Mouse (Mus musculus): ENCODE data around the gene 1700069L16Rik.

Gene 1700069L16Rik

DNA sequence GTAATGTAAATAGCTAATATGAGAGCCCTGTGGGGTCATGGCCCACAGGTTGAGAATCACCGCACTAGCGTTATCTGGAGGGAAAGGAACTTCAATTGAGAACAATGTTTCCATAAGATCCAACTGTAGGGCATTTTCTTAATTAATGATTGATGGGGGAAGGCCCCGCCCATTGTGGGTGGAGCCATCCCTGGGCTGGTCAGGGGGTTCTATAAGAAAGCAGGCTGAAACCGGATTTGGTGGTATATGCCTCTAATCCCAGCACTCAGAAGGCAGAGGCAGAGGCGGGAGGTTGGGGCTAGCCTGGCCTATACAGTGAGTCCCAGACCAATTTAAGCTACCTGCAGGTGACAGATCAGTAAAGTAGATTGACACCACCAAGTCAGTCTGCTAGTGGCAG, 9.8 kb upstream of the 1700069L16Rik start:
- peak; percentile 27 for DNase-seq (ENCODE audit: low read depth, low spot score)

DNA sequence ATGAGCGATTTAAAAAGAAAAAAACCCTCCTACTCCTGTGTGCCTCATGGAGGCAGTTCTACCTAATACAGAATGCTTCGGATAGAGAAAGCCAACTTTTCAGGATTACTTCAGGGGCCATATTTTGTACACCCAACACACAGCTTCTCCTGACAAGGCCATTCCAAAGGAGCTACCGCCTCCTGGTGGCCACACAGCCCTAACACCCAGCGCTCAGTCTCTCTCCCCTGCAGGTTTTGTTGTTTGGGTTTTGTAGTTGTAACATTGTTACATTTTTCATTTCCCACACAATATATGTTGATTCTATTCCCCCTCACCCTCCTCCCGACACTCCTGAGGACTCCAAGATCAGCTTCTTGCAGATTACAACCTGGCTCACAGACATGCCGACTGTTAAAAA, 7.6 kb upstream of the 1700069L16Rik start:
- DNase-seq (ENCODE audit: low read depth, low spot score) = peak; percentile 73

DNA sequence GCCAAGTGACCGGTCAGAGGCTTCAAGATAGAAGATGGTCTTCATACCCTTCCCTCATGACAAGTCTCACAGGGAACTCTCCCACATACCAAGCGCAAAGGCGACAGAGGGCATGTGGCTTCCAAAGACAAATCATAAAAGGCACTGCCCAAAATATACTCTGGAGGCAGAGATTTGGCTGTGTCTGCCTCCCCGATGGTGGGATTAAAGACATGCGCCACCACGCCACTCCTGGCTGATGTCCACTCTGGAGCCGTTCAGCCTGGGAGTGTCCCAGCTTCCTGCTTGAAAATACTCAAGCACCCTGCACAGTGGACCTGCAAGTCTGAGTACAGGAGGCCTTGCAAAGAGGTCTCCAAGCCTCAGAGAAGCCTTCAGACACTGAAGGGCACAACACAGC, 6.6 kb upstream of the 1700069L16Rik start:
- DNase-seq (ENCODE audit: low read depth, low spot score) = no peak

GRCm38 (mm10) chr5:113730641-113731121, 6.1 kb upstream of the 1700069L16Rik start:
- DNase-seq (ENCODE audit: low read depth, low spot score) = no peak

- no peak for DNase-seq (ENCODE audit: low read depth, low spot score)
Observed at GRCm38 (mm10) chr5:113728691-113729090, 4.1 kb upstream of the 1700069L16Rik start.

GRCm38 (mm10) chr5:113728011-113728410, 3.4 kb upstream of the 1700069L16Rik start:
- no peak for DNase-seq (ENCODE audit: low read depth, low spot score)

DNA sequence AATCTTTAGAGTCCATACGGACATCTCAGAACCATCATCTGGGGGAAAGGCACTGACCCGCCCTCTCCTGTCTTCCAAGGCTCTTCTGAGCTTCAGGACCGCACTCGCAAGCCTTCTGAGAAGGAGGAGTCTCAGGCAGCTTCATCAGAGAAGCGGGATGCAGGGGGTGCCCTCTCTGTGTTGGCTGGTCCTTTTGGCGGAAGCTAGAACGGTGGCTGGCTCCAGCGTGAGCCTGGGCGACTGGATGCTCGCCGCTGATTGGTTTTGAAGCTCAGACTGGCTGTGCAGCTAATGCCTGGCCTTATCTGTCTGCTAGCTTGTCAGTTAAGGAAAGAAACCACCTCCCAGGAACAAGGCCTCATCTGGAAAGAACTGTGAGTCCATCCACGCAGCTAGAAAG, 2.7 kb upstream of the 1700069L16Rik start:
- DNase-seq (ENCODE audit: low read depth, low spot score) = no peak

DNA sequence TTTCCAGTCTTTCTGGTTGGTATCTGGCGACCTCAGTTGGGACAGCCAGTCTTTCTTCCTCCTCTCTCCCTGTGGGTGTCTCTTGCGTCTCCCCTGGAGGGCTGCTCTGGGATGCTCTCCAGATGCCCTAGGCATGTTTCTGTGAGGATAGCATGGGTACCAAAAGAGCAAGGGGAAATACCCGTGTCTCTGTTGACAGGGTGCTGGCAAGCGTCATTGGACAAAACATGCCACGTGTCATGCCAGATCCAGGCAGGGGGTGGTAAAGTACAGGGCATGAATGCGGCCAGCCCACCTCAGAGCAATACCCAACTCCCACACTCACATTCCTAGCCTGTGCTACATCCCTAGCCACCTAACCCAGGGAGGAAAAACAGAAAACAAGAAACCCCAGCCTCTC, 2.0 kb upstream of the 1700069L16Rik start:
- DNase-seq (ENCODE audit: low read depth, low spot score) = no peak

- DNase-seq (ENCODE audit: low read depth, low spot score) = no peak
Observed at GRCm38 (mm10) chr5:113725417-113725816, 845 bp upstream of the 1700069L16Rik start.

DNA sequence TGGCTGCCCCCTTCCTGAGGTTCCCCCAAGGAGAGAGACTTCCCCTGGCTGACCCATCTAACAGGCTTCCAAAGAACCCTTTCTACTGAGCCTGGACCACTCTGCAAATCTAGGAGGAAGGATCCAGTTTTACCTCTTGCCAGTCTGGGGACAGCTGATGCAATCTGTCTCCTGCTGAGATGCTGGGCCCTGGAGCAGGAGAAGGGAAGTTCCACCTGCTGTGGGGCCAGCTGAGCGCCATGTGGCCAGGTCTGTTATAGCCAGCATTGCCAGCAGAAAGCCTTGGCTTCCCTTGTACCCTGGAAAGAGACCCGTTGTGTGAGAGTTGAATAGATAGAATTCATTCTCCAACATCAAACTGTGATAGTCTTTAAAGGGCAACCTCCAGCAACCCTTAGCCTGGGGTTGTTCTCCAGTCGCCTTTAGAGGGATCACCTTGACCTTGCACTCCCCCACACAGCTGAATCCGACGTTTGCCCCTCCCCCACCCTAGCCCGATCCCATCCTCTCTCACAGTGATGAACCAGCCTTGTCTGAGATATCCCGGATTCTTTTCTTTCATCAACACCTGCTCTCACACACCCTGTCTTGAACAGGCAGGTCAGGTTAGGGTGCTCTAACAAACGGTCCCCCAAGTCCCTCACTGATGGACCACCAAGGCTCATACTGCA, 870 bp downstream of the 1700069L16Rik start:
- DNase-seq (ENCODE audit: low read depth, low spot score) = no peak

DNA sequence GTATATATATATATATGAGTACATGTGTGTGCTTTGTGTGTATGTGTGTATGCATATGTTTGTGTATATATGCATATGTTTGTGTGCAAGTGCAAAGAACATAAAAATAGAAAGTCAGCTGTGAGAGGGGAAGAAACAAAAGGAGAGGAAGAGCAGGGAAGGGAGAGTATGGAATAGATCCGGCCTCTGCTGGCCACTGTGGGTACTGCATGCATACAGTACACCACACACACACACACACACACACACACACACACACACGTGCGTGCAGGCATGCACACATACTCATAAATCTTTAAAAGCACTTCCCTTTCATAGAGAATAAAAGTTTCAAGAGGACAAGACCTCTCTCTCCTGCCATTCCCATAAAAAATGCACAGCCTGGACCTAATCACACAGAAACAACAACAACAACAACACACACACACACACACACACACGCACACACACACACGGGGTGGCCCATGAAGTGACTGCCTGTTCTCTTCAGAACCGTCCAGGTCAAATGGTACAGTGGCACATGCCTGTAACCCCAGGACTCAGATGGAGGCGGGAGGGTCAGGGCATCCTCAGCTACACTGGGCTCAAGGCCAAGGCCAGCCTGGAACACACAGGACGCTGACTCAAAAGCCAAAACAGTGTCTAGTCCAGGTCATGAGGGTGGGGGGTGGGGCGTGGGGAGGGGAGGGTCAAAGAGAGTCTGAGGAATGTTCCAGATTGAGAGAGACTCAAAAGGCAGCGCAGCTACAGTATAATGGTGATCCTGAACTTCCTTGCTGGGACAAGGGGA, 2.2 kb downstream of the 1700069L16Rik start:
- no peak for DNase-seq (ENCODE audit: low read depth, low spot score)

DNA sequence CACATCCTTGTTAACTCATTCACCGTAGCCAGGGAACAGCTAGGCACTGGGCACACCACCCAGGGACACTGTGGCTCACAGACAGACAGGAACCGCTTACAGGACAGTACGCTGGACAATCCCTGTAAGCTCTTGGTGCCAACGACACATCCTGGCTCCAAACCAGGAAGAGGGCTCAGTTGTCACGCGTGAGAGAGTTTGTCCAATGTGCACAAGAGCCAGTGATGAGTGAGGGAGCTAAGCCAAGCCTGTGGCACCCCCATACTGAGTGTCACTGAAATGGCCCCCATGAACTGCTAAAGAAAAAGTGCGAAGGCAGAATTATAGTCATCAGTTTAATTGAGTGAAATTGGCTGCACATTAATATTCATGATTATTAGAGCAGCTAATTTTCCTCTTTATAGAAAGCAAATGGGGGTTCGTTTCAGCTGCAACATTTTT, 5.3 kb downstream of the 1700069L16Rik start:
- no peak for DNase-seq (ENCODE audit: low read depth, low spot score)

GRCm38 (mm10) chr5:113716581-113717388, 7.8 kb downstream of the 1700069L16Rik start:
- no peak for DNase-seq (ENCODE audit: low read depth, low spot score)

GRCm38 (mm10) chr5:113712861-113713260, 11.7 kb downstream of the 1700069L16Rik start:
- DNase-seq (ENCODE audit: low read depth, low spot score) = no peak

DNA sequence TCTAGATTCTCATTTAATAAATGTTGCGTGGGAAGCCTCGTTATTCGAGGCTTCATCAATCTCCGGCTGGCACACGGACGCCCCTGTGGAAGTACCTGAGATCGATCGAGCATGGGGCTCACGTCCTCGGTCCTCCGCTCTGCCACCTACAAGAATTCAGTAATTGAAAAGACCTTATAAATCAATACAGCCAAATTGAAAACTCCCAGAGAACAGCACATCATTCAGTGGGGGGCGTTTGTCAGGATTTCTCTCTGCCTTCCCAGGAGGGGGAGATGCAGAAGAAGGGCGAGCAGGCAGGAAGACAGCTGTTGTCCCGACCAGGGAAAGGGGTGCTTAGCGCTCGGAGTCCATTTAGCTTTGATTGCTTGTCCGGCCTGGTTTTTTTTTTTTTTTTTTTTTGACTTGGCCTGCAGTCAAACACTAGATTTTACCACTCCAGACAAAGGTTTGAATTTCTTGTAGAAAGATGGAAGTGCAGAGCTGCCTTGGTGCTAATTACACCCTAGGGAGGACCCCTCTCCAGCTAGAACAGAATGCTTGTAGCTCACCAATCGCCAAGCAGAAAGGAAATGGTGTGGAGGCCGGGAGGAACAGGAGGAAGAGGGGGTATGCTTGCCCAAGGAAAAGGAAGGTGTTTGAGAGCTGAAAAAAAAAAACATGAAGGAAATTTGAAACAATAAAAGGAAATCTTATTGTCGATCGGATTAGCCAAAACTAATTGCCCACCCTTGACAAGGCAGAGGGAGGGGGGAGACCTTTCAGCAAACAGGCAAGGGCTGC, 20.6 kb downstream of the 1700069L16Rik start:
- DNase-seq (ENCODE audit: low read depth, low spot score) = no peak

- no peak for DNase-seq (ENCODE audit: low read depth, low spot score)
Observed at GRCm38 (mm10) chr5:113700388-113701023, 24.1 kb downstream of the 1700069L16Rik start.

DNA sequence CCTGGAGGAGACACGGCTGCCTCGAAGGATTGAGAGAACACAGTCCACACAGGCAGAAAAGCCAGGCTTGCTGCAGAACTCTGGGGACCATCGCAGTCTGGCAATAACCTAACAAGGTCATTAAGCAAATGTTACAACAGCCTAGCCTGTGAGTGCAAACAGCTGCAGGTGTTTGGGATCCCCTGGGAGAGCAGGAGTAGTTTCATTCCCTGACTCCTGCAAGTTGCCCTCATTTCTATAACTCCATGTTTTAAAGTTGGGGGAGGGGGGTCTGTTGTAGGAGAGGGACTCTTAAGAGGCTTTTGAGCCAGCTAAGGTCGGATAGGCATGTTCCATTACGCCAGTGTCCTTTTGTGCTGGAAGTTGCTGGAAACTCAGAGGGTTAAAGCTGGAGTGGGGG, 30.2 kb downstream of the 1700069L16Rik start:
- DNase-seq (ENCODE audit: low read depth, low spot score) = no peak

- no peak for DNase-seq (ENCODE audit: low read depth, low spot score)
Observed at GRCm38 (mm10) chr5:113694000-113694399, 30.6 kb downstream of the 1700069L16Rik start.

DNA sequence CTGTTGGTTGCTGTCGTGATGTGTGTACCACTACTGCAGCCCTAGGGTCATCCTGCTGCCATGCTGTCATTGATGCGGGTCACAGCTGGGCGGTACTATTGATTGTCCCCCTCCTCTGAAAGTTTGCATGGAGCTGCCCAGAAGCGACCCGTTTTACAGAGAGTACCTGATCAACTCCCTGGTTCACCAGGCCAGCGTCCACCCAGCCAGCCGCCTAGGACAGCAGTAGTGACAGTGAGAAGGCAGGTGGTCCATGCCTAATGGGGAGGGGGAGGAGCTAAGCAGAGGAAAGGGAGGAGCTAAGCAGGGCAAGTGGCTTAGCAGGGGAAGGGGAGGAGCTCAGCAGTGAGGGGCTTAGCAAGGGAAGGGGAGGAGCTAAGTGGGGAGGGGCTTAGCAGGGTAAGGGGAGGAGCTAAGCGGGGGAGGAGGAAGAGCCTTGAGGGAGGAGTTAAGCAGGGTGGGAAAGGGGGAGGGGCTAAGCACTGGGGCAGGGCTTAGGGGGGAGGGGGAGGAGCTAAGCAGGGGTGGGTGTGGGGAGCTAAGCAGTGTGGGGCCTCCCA, 31.3 kb downstream of the 1700069L16Rik start:
- DNase-seq (ENCODE audit: low read depth, low spot score) = peak; percentile 7

GRCm38 (mm10) chr5:113690866-113691265, 33.7 kb downstream of the 1700069L16Rik start:
- DNase-seq (ENCODE audit: low read depth, low spot score) = no peak

Data from CD4-positive, CD25-positive, alpha-beta regulatory T cell, adult 2 months (primary cell).